Mouse (Mus musculus): ENCODE measurements at regions not wholly inside any gene's neighbourhood (a gene's known extent, or its start where the extent isn't known, plus 50 kb on each side); places are given as distances from the start of the nearest gene placed in this dataset.

- no peak for TF ChIP-seq EP300 (IDR thresholded peaks at IDR 0.05)
- TF ChIP-seq CTCF (IDR thresholded peaks at IDR 0.05) = no peak
- 11% methylated on average over 5 of the region's 5 CpGs for WGBS
- Histone ChIP-seq H3K4me2 (replicated peaks; ENCODE audit: low read depth, low read length) (no peak overlapping the region), H3K4me3 (ENCODE audit: low read depth, low read length) (no peak overlapping the region), H3K4me1 (ENCODE audit: insufficient read depth, low read depth, low read length) (no peaks in the 10 kb centered on the region), H3K27me3 (replicated peaks; ENCODE audit: insufficient read depth, low read length) (no peaks in the 10 kb centered on the region), H3K9ac (replicated peaks; ENCODE audit: low read depth) (no peak overlapping the region), H3K9me3 (ENCODE audit: low read length) (no peaks in the 10 kb centered on the region), H3K36me3 (ENCODE audit: insufficient read depth, low read length) (no peaks in the 10 kb centered on the region), H3K27ac (ENCODE audit: low read length) (no peak overlapping the region)
- ATAC-seq (no peak), DNase-seq (ENCODE audit: low spot score) (no peak)
These were observed 293.9 kb downstream of the Cdh26 start for GRCm38 (mm10) chr2:178724228-178724627.

- DNase-seq (ENCODE audit: low spot score) (no peak), ATAC-seq (no peak)
- H3K9ac ChIP-seq (replicated peaks; ENCODE audit: low read depth) = no peak overlapping the region
- no peak overlapping the region for H3K27ac ChIP-seq (ENCODE audit: low read length)
- H3K9me3 ChIP-seq (ENCODE audit: low read length) = no peaks in the 10 kb centered on the region
- WGBS = 3% methylated on average over 17 of the region's 17 CpGs
- H3K36me3 ChIP-seq (ENCODE audit: insufficient read depth, low read length) = no peaks in the 10 kb centered on the region
- TF ChIP-seq EP300 (IDR thresholded peaks at IDR 0.05) (no peak), CTCF (IDR thresholded peaks at IDR 0.05) (no peak)
- H3K27me3 ChIP-seq (replicated peaks; ENCODE audit: insufficient read depth, low read length) = no peaks in the 10 kb centered on the region
- H3K4me2 ChIP-seq (replicated peaks; ENCODE audit: low read depth, low read length) = no peak overlapping the region
- no peaks in the 10 kb centered on the region for H3K4me1 ChIP-seq (ENCODE audit: insufficient read depth, low read depth, low read length)
- no peak overlapping the region for H3K4me3 ChIP-seq (ENCODE audit: low read depth, low read length)
These were observed 297.8 kb downstream of the Cdh26 start for GRCm38 (mm10) chr2:178727930-178728793.

DNA sequence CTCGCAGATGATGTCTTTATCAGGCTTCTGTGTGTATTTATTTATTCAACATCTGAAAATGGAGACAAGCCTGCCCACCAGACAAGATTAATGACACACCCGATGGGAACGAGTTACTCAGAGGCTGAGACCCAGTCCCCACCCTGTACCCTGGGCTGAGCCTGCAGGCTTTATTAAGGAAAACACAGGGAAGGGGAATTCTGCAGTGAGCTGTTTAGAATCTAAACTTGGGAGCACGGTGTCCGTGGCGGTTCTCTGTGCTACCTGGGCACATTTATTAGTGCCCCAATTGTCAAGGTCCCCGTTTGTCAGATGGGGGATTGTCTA is 298.4 kb downstream of the Cdh26 start:
- ATAC-seq = no peak

GRCm38 (mm10) chr2:178735099-178735498 is 304.8 kb downstream of the Cdh26 start:
- Histone ChIP-seq H3K36me3 (ENCODE audit: insufficient read depth, low read length) (no peaks in the 10 kb centered on the region), H3K9me3 (ENCODE audit: low read length) (no peaks in the 10 kb centered on the region), H3K27ac (ENCODE audit: low read length) (no peak overlapping the region), H3K4me2 (replicated peaks; ENCODE audit: low read depth, low read length) (no peak overlapping the region), H3K27me3 (replicated peaks; ENCODE audit: insufficient read depth, low read length) (no peaks in the 10 kb centered on the region), H3K4me1 (ENCODE audit: insufficient read depth, low read depth, low read length) (no peaks in the 10 kb centered on the region), H3K4me3 (ENCODE audit: low read depth, low read length) (no peak overlapping the region), H3K9ac (replicated peaks; ENCODE audit: low read depth) (no peak overlapping the region)
- ATAC-seq (no peak), DNase-seq (ENCODE audit: low spot score) (no peak)
- TF ChIP-seq CTCF (IDR thresholded peaks at IDR 0.05) (no peak), EP300 (IDR thresholded peaks at IDR 0.05) (no peak)
- 2% methylated on average over 2 of the region's 2 CpGs for WGBS

More for the DNA sequence above, 298.4 kb downstream of the Cdh26 start:
- WGBS = 4% methylated on average over 7 of the region's 7 CpGs
- Histone ChIP-seq H3K27me3 (replicated peaks; ENCODE audit: insufficient read depth, low read length) (no peaks in the 10 kb centered on the region), H3K4me2 (replicated peaks; ENCODE audit: low read depth, low read length) (no peak overlapping the region), H3K4me1 (ENCODE audit: insufficient read depth, low read depth, low read length) (no peaks in the 10 kb centered on the region), H3K36me3 (ENCODE audit: insufficient read depth, low read length) (no peaks in the 10 kb centered on the region), H3K27ac (ENCODE audit: low read length) (no peak overlapping the region), H3K9ac (replicated peaks; ENCODE audit: low read depth) (no peak overlapping the region), H3K9me3 (ENCODE audit: low read length) (no peaks in the 10 kb centered on the region), H3K4me3 (ENCODE audit: low read depth, low read length) (no peak overlapping the region)
- no peak for DNase-seq (ENCODE audit: low spot score)
- TF ChIP-seq CTCF (IDR thresholded peaks at IDR 0.05) = no peak
- no peak for TF ChIP-seq EP300 (IDR thresholded peaks at IDR 0.05)

DNA sequence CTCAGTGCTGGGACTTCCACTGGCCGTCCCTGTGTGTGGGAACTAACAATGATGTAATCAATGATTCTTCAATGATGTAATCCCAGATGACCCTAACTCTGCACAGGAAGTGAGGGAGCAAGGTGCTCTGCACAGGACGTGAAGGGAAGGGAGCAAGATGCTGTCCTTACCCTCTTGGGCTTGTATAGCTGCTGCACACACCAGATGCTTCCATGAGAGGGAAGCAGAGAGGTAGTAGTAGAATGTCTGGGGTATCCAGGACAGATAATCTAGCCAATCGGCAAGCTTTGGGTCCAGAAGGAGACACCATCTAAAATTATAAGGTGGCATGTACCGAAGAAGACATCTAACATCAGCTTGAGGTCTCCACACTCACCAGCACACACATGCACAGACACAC is 314.3 kb downstream of the Cdh26 start:
- DNase-seq (ENCODE audit: low spot score) (no peak), ATAC-seq (no peak)
- H3K4me2 ChIP-seq (replicated peaks; ENCODE audit: low read depth, low read length) = no peak overlapping the region
- H3K27me3 ChIP-seq (replicated peaks; ENCODE audit: insufficient read depth, low read length) = no peaks in the 10 kb centered on the region
- H3K9me3 ChIP-seq (ENCODE audit: low read length) = no peaks in the 10 kb centered on the region
- 60% methylated on average over 4 of the region's 4 CpGs for WGBS
- H3K4me3 ChIP-seq (ENCODE audit: low read depth, low read length) = no peak overlapping the region
- TF ChIP-seq EP300 (IDR thresholded peaks at IDR 0.05) (no peak), CTCF (IDR thresholded peaks at IDR 0.05) (no peak)
- H3K9ac ChIP-seq (replicated peaks; ENCODE audit: low read depth) = no peak overlapping the region
- no peaks in the 10 kb centered on the region for H3K36me3 ChIP-seq (ENCODE audit: insufficient read depth, low read length)
- H3K4me1 ChIP-seq (ENCODE audit: insufficient read depth, low read depth, low read length) = no peaks in the 10 kb centered on the region
- no peak overlapping the region for H3K27ac ChIP-seq (ENCODE audit: low read length)

GRCm38 (mm10) chr2:178745296-178746015 is 315.1 kb downstream of the Cdh26 start:
- TF ChIP-seq CTCF (IDR thresholded peaks at IDR 0.05) (no peak), EP300 (IDR thresholded peaks at IDR 0.05) (no peak)
- Histone ChIP-seq H3K9me3 (ENCODE audit: low read length) (no peaks in the 10 kb centered on the region), H3K4me3 (ENCODE audit: low read depth, low read length) (no peak overlapping the region), H3K36me3 (ENCODE audit: insufficient read depth, low read length) (no peaks in the 10 kb centered on the region), H3K4me2 (replicated peaks; ENCODE audit: low read depth, low read length) (no peak overlapping the region), H3K27me3 (replicated peaks; ENCODE audit: insufficient read depth, low read length) (no peaks in the 10 kb centered on the region), H3K4me1 (ENCODE audit: insufficient read depth, low read depth, low read length) (no peaks in the 10 kb centered on the region), H3K27ac (ENCODE audit: low read length) (no peak overlapping the region), H3K9ac (replicated peaks; ENCODE audit: low read depth) (no peak overlapping the region)
- WGBS = 66% methylated on average over 14 of the region's 14 CpGs
- no peak for DNase-seq (ENCODE audit: low spot score)
- no peak for ATAC-seq
